Mouse (Mus musculus) cerebellum, adult 2 months (tissue): ENCODE results near the gene Asb16.

Source experiments
- CTCF ChIP-seq: fragments of 200-500 bp; IDR thresholded peaks from 2 replicates; pipeline ENCODE4 v1.5.1; 2011; ENCODE audit warnings: low read depth, mild to moderate bottlenecking, control low read depth, low read length, moderate library complexity, borderline replicate concordance; ENCODE audit not compliant: insufficient read depth
- POLR2A ChIP-seq: fragments of 200-500 bp; IDR thresholded peaks from 2 replicates; pipeline ENCODE4 v1.6.1; 2011; ENCODE audit warnings: low read length, control low read depth, borderline replicate concordance; ENCODE audit not compliant: insufficient read depth

DNA sequence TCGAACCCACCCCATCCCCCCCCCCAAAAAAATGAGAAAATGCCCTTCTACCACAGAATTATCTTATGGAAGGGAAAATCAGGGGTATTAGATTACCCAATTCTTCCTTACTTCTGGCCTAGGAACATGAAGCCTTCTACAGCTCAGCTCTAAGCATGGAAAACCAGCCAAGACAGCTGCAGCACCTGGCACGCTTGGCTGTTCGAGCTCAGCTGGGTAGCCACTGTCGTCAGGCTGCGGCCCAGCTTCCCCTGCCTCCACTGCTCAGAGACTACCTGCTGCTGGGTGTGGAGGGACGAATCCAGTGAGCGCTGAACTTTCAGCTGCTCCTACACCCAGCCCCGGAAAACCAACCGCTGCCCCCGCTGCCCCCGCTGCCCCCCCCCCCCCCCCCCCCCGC lies 9.2 kb downstream of the Asb16 start:
- no peak for TF ChIP-seq CTCF
- no peak for TF ChIP-seq POLR2A
